Mouse (Mus musculus) spleen, adult 2 months (tissue): ENCODE results near the gene Vti1a.

ENCODE experiments used
- CTCF ChIP-seq: fragments of 200-500 bp; IDR thresholded peaks from 2 replicates; pipeline ENCODE4 v1.5.1; 2011; ENCODE audit warnings: mild to moderate bottlenecking, inconsistent platforms; ENCODE audit not compliant: insufficient read depth, insufficient read length, insufficient replicate concordance; ENCODE audit errors: extremely low read depth
- POLR2A ChIP-seq: fragments of 200-500 bp; IDR thresholded peaks from 2 replicates; pipeline ENCODE4 v1.6.1; 2011; ENCODE audit warnings: low read depth, low read length, inconsistent platforms

GRCm38 (mm10) chr19:55597296-55597695 lies 281.2 kb downstream of the Vti1a start:
- no peak for TF ChIP-seq CTCF
- no peak for TF ChIP-seq POLR2A
